Mouse (Mus musculus) cerebellum, adult 18-20 months (tissue): ENCODE results near the gene Als2.
A peak's percentile ranks its signal among the peaks of the same experiment; 100 is the strongest.

Experiments used
- DNase-seq, 2 experiments: peaks; one replicate each; pipeline ENCODE4 v3.0.0; 2021

Als2 gene

DNA sequence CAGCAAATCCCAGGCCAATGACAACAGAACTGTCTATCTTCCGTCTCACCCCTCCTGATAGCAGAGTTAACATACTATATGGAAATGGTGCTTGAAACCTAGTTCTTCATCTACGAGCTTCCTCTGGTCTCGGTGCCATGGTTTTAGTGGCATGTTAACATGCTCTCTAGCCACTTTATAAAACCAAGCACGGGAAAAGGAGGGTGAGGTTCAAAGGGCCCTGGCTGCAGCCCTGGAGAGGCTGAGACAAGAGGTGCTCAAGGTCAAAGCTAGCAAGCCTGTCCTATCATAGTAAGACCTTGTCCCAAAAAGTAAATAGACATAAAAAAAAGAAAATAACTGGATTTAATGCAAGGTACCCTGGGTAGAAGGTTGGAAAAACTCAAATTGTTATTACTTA lies 25.4 kb downstream of the Als2 start:
- DNase-seq = no peak

DNA sequence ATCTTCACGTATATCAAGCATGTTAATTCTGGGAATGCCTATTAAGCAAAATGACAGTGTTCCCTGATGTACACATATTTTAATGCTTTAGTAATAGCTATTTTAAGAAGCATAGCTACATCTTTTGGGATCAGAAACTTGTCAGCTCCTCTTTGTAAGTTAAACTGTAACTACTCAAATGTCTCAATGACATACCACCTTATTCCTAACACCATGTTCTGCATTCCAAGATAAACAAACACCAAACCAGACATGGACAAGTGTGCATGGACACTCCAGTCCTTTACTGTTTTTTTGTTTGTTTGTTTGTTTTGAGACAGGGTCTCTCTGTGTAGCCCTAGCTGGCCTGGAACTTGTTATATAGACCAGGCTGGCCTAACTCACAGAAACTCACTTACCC lies 28.7 kb downstream of the Als2 start:
- DNase-seq = no peak

DNA sequence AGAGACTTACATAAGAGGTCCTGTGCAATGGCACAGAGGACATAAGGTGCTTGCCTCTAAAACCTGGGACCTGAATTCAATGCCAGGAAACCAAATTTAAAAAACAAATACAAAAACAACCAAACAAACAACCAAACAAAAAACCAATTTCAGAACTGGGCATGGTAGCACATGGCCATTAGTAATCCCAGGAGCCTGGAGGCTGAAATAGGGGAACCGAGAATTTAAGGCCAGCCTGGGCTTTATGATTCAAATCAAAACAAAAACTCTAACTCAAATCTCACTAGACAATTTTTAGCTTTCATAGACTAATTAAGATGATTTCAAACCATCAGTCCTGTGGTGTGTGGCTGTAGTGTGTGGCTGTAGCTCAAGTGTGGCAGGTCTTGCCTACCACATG lies 32.5 kb downstream of the Als2 start:
- no peak for DNase-seq

DNA sequence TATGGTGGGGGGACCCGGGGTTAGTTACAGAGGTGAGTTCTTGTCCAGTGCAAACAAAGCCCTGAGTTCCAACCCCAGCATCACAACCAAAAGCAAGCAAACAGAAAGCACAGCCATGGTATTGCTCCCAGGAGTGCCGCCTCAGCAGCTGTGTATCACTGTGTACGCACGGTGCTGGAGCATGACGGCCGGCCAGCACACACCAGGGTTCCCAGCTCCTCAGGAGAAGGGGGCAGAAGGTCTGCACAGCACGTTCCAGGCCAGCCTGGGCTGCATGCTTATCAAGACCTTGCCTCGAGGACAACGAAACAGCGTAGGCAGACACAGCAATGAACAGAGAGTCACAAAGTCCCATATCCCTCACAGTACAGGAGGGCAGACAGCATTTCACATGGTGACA lies 34.7 kb downstream of the Als2 start:
- DNase-seq = peak; percentile 26 to 43

DNA sequence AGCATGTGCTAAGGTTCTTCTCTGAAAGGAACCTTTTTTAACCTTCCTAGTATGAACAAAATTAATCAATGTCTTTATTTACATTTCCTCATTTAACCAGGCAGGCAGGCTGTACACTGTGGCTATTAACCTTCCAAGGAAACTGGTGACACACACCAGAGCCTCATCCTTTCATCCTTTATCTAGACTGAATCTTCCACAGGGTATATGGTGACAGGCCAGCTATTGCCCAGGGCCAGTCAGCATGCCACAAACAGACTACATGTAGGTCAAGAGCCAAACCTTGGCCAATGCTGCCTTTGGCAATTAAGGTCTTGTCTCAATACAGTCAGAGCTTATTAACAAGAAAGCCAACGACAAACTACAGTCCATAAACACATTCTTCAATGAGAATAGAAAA lies 35.5 kb downstream of the Als2 start:
- DNase-seq = peak in 1 of 2 experiments; percentile 50

DNA sequence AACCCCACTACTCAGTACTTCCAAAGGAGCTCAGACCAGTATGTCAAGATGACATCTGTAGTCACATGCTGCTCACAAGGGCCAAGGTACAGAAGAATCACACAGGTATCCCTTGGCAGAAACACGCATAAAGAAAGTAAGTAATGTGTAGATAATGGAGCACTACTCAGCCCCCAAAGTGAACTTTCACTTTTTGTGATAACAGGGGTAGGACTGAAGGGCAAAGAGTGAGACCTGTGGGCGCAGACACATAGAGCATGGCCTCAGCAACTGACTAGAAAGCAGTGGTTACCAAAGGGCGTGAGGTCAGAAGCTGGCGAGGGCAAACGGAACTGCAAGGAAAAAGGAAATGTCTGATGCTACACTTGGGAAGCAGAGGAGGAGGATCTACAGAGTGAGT lies 36.1 kb downstream of the Als2 start:
- no peak for DNase-seq

DNA sequence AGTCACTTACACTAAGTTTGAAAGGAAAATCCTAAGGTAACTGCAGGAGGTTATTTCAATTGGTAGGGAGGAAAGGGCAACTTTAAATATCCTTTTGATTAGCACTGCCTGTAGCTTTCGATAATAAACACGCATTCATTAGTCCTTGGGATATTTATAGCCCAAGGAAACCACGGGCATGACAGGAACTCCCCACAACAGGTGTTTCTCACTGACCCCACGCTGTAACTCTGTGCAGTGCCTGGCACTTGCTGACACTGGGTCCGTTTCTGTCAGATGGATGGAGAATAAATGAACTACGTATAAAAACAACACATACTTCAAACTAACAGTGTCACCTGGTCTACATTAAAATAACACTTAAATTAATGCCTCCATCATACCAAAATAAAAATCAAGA lies 42.1 kb downstream of the Als2 start:
- no peak for DNase-seq

DNA sequence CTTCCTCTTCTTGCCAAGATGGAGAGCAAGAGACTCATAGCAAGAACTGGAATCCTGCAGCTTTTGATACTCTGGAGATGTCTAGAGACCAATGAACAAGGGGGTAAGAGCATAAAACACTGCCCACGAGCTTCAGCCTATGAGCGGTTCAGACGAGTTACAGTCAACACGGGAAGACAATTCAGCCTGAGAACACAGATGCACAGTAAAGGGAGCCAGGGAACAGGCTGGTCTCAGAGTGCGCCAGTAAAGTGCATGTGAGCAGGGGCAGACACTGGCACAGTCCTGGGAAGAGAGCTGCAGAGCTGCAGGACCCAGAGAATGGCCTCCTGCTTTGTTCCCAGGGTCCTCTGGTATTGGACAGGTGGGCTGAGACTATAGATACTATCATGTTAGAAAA lies 49.2 kb downstream of the Als2 start:
- peak; percentile 43 to 49 for DNase-seq

DNA sequence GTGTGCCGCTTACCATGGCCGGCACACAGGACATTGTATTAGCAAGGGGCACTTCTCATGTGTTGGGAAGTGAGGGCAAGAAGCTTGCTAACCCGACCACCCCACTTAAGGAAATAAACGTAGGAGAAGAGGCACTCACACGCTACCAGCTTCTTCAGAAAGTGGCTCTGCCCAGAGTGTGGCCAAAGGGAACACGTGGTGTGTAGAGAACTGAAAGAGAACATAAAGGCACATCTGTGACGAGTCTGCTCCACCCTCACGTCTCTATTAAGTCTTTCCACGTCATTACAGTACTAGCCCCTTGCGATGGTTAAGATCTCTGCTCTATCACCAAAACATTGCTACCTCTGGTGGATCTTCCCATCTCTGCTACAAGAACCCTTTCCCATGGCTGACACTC lies 50.7 kb downstream of the Als2 start:
- DNase-seq = peak in 1 of 2 experiments; percentile 3

DNA sequence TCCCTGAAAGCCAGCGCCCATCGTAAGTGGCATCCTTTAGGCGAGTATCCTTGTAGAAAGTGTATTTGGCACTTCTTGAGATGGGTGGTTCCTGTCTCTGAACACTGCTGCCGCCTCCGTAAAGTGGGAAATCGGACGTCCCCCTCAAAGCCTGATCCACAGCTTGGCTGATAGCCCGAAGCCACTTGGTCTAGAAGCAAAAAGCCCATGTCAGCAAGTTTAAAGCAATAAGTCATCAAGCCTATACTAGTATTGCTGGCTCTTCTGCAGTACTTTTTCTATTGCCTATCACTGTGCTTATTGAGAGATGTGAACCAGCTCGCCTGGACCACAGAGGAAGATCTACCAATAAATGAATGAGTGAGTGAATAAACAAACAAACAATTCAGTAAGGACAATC lies 51.6 kb downstream of the Als2 start:
- DNase-seq = peak in 1 of 2 experiments; percentile 7

DNA sequence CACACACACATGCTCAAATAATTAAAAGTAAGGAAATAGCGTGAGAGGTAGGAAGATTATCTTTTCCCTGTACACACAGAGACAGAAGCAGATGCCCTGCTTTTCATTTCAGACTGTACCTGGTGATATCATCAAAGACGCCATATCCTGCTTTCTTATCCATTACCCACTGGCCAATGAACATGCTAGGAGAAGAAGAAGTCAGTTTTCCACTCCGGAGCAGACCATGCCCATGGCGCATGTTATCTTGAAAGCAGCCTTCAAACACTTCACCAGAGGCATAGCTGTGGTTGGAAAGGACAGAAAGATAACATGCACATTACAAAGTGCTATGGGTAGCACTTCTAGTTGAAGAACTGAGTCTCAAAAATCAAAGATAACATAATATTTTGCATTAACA lies 54.0 kb downstream of the Als2 start:
- DNase-seq = no peak

DNA sequence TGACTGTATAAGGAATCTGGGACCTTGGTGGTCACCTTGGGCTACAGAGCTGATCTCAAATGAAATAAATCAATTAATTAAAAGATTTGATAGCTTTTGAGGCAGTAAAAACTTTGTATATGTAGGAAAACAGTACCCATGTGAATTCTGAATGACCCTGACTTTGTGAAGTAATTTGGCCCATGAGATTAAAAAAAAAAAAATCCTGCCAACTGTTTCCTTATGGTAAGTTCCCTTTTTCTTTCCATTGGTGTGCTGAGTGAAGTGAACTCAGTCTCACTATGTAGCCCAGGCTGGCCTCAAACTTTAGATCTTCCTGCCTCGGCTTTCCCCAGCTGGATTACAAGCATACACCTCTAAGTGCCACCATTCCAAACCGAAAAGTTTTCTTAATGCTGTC lies 54.7 kb downstream of the Als2 start:
- no peak for DNase-seq

DNA sequence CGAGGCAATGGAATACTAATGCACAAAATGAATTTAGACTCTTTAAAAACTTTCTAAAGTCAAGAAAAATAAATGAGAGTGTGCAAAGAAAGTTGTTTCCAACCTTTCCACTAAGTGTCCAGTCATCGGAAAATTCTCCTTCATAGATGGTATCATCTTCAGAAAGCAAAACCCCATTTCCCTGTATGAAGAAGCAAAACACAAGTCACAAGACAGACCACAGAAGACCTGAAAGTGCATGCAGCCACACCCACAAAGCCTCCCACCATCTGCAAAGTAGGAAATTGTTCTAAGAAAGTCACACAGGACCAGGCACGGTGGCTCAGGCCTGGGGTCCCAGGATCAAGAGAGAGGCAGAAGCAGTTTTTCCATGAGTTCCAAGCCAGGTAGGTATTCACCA lies 57.0 kb downstream of the Als2 start:
- DNase-seq = no peak

DNA sequence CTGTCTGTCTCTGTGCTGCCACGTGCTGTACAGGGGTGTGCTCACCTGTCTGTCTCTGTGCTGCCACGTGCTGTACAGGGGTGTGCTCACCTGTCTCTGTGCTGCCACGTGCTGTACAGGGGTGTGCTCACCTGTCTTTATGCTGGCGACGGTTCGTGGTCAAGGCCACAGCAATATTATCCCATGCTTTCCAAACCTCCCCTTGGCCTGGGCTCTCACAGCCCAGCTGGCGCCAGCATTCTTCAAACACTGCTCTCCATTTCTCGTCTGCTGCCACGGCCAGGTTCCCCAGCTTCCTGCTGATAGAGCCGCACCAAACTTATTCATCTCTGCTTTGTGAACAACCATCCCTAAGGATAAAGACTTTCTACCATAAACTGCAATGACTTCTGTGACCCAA lies 58.6 kb downstream of the Als2 start:
- peak in 1 of 2 experiments; percentile 1 for DNase-seq

DNA sequence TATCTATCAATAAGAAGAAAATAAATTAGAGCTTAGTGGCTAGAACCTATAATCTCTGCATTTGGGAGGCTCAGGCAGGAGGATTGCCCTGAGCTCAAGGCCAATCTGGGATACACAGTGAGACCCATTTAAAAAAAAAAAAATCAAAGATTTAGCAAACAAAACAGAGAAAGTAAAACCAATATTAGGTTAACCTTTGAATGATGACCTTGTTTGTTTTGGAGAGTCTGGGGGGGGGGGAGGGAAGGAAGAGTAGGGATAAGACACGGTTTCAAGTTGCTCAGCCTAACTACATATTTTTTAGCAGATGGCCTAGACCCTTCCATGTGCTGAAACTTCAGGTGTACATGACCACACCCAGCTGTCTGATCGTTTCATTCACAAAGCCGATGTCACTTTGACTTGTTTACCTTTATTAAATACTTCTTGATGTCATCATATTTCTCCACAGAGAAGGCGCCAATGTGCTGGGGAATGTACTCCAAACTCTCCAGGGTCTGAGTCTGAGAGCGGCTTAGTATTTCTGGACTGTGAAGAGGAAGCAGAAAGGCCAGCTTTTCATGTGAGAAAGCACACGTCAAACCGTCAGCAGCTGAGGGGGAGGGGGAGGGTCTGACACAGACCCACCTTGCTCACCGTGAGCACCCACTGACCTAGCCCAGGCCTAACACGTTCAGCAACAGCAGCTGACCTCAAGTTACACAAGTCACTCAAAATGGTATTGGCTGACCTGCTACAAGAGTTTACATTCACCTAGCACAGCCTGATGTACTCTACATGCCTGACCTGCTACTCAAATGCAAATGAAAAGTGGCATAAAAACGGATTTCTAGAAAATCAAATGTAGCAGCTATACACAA lies 62.3 kb downstream of the Als2 start:
- DNase-seq = peak in 1 of 2 experiments; percentile 1

DNA sequence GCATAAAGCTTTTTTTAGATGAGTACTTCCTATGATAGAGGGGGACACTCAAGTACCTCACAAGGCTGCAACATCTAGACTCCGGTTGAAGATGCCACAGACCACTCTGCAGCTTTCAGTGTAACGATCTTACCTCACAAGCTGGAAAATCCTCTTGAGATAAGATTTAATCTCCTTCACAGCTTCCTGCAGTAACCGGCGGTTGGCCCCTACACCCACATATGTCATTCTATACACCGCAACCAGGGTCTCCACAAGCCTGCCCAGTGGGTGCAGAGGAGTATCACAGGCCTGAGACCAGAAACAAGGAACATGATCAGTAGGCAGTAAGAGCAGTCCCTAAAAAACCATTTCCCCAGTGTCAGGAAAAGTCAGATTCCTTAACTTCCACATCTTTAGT lies 64.0 kb downstream of the Als2 start:
- DNase-seq = no peak

DNA sequence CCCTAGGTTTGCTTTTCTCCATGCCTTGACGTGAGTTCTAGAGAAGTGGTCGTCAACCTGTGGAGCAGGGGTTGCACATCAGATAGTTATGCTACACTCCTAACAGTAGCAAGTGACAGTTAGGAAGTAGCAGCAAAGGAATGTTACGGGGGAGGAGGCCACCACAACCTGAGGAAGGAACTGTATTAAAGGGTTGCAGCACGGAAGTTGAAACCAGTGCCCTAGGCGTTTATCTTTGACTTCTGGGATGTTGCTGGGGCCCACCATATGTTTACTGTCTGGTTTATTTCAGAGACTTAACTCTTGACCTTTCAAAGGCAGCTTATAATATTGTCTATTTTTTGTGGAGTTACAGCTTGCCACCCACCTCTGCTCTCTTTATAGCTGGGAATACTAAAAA lies 65.2 kb downstream of the Als2 start:
- DNase-seq = no peak

DNA sequence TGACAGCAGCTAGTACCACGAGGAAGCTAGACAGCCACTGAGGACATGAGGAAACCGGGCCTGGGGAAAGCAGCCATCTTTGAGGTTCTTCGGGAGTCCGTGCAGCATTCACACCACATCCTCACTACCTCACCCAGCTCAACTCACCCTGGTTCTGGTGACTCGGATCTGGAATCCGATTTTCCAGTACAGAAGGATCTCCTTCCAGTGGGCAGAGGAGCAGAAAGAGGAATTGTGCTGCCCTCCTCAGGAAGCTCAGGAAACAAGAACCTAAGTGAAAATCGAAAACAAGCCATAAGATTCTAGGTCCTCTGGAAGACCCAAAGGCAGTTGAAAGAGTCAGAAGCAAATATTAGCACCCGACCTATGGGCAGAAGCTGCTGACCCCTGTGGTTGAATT lies 66.7 kb downstream of the Als2 start:
- DNase-seq = no peak

DNA sequence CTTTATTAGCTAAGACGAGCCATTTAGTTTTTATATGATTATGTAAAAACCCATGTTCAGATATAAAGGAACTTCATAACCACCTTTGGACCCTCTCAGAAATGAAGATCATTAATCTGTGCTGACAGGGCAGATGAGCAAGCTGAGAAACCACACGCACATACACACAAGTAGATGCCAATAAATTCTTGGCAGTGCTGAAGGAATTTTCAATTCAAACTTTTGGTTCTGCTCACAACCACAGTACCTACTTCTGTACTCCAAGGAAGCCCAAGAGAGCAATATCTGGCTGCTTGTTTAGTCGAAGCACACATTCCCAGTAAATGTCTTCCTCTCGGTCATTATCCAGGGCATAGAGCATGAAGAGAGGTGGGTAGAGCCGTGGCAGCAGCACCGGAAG lies 67.4 kb downstream of the Als2 start:
- DNase-seq = no peak

DNA sequence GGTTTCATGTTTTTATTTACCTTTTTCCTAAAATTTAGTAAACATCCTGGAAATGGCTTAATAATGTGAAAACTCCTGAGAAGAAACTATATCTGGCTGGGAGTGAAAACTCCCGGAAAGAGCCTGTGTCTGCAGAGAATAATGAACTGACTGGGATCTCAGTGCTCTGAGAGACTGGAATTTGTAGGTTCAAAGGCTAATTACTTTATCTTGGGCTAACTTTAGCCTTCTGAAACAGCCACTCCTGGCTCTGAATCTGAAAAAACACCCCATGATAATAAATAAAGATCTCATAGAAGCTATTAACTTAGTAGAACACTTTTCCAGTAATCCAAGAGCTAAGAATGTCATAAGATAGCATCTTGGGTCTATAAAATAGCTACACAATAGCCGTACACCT lies 68.5 kb downstream of the Als2 start:
- no peak for DNase-seq

DNA sequence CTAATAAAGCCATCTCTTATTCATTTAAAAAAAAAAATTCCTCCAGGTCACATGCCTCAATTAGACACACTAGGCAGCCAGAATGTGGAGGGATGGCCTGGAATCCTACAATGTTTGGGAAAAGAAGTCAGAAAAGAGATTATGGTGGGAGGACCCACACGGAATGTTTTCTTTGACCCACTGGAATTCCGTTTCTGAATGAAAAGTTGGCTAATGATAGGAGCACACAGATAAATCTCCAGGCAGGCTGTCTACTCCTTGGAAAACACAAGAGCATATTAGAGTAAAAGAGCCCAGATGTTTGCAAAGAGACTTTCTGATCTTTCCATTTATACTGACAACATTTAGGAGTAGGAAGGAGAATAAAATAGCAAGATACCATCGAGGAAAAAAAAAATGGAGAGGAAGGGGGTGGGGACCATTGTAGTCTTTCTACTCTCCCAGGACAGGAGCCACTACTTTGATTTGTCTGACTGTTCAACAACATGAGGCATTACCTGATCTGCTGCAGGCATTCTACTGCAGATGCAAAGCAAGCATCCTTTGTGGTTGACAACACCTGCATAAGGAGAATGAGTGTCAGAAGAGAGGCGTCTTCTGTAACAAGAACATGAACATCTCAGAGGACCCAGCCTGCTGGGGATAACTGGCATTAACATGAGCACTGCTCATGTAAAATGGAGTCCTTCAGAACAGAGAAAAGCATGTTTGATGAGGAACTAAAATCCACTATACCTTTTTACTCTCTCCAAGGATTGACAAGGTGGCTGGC lies 69.2 kb downstream of the Als2 start:
- DNase-seq = no peak

DNA sequence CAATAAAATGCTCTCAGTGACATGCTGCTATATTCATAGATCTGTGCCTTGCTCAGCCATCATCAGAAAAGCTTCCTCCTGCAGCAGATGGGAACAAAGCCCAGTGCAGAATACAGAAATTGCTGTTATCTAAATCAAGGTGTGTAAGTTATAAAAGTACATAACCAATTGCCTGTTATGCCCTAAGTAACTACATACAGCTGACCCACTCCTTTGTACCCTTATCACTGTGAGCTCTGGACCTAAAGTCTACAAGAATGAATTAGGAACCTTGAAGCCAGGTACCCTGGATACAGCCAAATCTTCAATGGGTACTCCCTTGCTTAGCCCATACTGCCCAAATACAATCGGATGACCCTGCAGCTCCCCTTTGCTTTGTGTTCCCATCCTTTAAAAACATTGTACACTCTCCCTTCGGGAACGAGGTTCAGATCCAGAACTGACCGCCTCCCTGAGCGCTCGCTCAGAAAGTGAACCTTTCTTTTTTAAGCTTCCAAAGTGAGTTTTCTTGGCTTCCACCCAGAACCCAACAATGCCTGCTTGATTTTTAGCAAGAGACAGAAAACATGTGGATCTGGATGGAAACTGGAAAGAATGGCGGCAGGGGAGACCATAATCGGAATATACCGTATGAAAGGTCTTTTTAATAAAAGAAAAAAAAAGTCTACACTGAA lies 70.7 kb downstream of the Als2 start:
- no peak for DNase-seq

DNA sequence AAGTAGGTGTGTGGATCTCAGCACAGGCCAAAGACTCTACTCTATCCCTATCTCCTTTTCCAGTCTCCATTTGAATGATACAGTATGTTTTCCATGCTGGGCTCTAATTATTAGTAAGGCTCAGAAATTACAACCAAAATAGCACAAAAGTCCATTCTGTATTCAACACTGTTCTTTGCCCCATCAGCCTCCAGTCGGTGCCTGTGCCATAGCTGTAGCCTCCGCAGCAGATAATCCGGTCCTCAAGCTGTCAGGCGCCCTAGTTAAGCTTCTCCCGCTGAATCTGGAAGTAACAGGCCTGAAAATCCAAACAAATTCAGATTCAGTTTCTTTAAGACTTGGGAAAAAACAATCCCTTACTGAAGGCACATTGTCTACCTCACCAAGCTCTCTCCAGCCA lies 73.1 kb downstream of the Als2 start:
- DNase-seq = peak in 1 of 2 experiments; percentile 28

DNA sequence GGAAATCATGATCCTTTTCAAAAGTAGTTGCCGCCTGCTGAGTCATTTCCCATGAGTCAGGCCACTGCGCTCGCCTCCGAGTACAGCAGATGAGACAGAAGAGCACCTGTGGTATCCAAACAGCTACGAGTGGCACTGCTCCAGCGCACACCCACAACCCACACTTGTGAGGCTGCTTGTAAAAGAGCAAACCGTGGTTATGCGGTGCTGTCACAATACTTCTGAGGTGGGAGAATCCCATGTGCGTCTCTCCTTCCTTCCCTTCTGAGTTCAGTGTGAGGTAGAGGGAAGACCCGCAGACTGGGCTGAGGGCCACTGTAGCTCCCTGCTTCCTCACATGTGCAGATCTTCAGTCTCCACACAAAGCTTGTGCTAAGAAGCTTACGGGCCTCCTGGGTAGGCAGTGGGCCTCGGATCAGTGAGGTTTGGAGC lies 74.0 kb downstream of the Als2 start, which contains the start of gene Mpp4:
Mpp4 (minus strand) TSS at position 360 of the 432 bp plus-strand sequence.
- peak; percentile 54 to 61 for DNase-seq
